In the genomic region with DNA sequence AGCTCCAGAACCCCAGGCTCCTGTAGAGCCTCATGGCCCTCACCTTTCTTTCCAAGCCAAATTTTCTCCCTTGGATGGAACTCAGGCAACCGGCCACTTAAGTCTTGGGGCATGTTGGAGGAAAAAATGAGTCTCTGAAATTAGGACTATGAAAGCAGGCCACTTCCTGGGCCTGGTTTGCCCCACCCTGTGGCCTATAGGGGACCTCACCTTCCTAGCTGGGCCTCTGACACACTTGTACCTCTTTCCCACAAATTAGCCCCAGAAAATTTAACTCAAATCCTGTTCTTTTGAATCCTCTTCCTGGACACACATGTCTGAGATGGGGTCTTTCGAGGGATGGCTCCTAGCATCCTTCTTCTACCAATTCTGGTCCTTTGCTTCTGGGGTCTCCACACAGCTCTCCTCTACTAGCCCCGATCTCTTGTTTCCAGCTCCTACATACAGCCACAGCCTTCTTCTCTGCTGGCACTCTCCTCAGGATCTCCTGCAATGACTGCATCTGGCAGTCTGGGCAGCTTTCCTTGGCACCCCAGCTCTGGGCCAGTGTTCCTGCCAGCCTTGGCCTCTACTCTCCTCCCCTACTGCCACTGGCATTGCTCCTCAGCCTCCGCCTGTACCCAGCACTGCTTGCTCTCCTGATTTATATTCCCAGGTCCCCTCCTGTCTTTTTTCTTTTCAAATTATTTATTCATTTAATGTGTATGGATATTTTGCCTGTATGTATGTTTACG, we compare ENCODE assay signal across 9 mouse cellular contexts. TPM values are rescaled to one million over a fixed set of nuclear protein-coding genes. Genes with fewer than 3 reads are reported as not detected.
DNase-seq lines count a peak whose midpoint lies in the region; ATAC-seq lines count a peak whose summit lies in the region.
"Had no signal": no experiment of that assay in that cellular context is flagged by ENCODE, and none has a peak within 500 bp of the region (broad histone marks: within the 10 kb centered on the region; RNA-seq: fewer than 3 reads in every experiment).

No protein-coding gene starts in this region.

- DNase-seq in adrenal gland, adult (ENCODE audit: inconsistent age in 2 of 2, low spot score in 1 of 2): peak; percentile 65 to 86
- DNase-seq in adrenal gland, postnatal 4 days (ENCODE audit: low spot score in 2 of 2): no peak
- DNase-seq in right cerebral cortex, postnatal 10 days (ENCODE audit: low spot score in 2 of 2): peak; percentile 75 to 77
- DNase-seq in right cerebral cortex, postnatal 36 days (ENCODE audit: low spot score in 2 of 2): no peak
- DNase-seq in gastrocnemius, postnatal 14 days: peak; percentile 79
- DNase-seq in skeletal muscle tissue, adult 2 months (ENCODE audit: low read depth, low spot score): peak; percentile 66
- no peak for DNase-seq in frontal cortex, postnatal 10 days (ENCODE audit: low spot score in 2 of 2)

- intact Hi-C loops in gastrocnemius, postnatal 14 days (cut with DNase I; ENCODE audit: low total_unique reads): no loop called here

- no peak for ATAC-seq in CD4-positive, CD25-positive, alpha-beta regulatory T cell, adult 4 months
- ATAC-seq: lung, postnatal 0 days had no signal

RNA-seq across cellular contexts. Expression of a gene that starts 6.5 kb away (rescaled TPM):
- total RNA-seq in adrenal gland, postnatal 4 days (2021): 10 to 100 TPM; 47.2 to 52.5 TPM
- 10 to 100 TPM; 22.5 to 25.7 TPM for total RNA-seq in gastrocnemius, postnatal 14 days (2021)
- 1 to 10 TPM; 1.9 to 3.8 TPM for polyA plus RNA-seq in CD4-positive, CD25-positive, alpha-beta regulatory T cell, adult 4 months (2017; shearing (Covaris generic))

RNA-seq across cellular contexts. Expression of a gene that starts 20.1 kb away (rescaled TPM):
- 10 to 100 TPM; 22.5 to 29.7 TPM for total RNA-seq in adrenal gland, postnatal 4 days (2021)
- total RNA-seq in gastrocnemius, postnatal 14 days (2021): 10 to 100 TPM; 31.3 to 32.1 TPM
- not detected for polyA plus RNA-seq in CD4-positive, CD25-positive, alpha-beta regulatory T cell, adult 4 months (2017; shearing (Covaris generic))

RNA-seq across cellular contexts. Expression of a gene that starts 49.6 kb away (rescaled TPM):
- total RNA-seq in adrenal gland, postnatal 4 days (2021): not detected
- total RNA-seq in gastrocnemius, postnatal 14 days (2021): not detected
- polyA plus RNA-seq in CD4-positive, CD25-positive, alpha-beta regulatory T cell, adult 4 months (2017; shearing (Covaris generic)): not detected

Comparison
In these comparisons a context has a peak if more than half of its experiments do, and no peak if none do; other contexts are left out.
1. DNase-seq: peak in adrenal gland, adult (2 of 2), right cerebral cortex, postnatal 10 days (2 of 2), gastrocnemius, postnatal 14 days (single experiment) and skeletal muscle tissue, adult 2 months (single experiment); none in adrenal gland, postnatal 4 days (0 of 2), right cerebral cortex, postnatal 36 days (0 of 2) and frontal cortex, postnatal 10 days (0 of 2).